Mouse (Mus musculus) embryonic facial prominence, embryonic 11.5 days (tissue): ENCODE measurements around the gene Nceh1. TPM values are rescaled to one million over a fixed set of nuclear protein-coding genes. Genes with fewer than 3 reads are reported as not detected.

Experiments
- ATAC-seq: fragments of 200-750 bp; cut with Nextera tagmentation; replicated peaks from 2 replicates; pipeline ENCODE4 v1.8.0; 2017; ENCODE audit warnings: low read depth; ENCODE audit not compliant: insufficient number of reproducible peaks, low FRiP score, low TSS enrichment
- DNase-seq: peaks from one replicate; pipeline ENCODE4 v3.0.0-alpha.2; 2015; ENCODE audit warnings: low spot score
- H3K27ac ChIP-seq: fragments of 300-500 bp; sonication (generic); replicated peaks from 2 replicates; pipeline ENCODE4 v1.5.1; 2014; ENCODE audit warnings: mild to moderate bottlenecking, low read depth, low read length, control low read depth
- H3K27me3 ChIP-seq: fragments of 300-500 bp; sonication (generic); 2 replicates; pipeline ENCODE4 v1.6.1; 2014; ENCODE audit warnings: mild to moderate bottlenecking, low read length, moderate library complexity, mixed read lengths; ENCODE audit not compliant: control insufficient read depth, insufficient read depth
- H3K36me3 ChIP-seq: fragments of 300-500 bp; sonication (generic); replicated peaks from 2 replicates; pipeline ENCODE4 v1.6.1; 2014; ENCODE audit warnings: low read depth, mild to moderate bottlenecking, low read length, moderate library complexity, mixed read lengths; ENCODE audit not compliant: control insufficient read depth, insufficient read depth
- H3K4me1 ChIP-seq: fragments of 300-500 bp; sonication (generic); 2 replicates; pipeline ENCODE4 v1.6.1; 2014; ENCODE audit warnings: low read length, mixed read lengths; ENCODE audit not compliant: control insufficient read depth, insufficient read depth
- H3K4me2 ChIP-seq: fragments of 300-500 bp; sonication (generic); 2 replicates; pipeline ENCODE4 v1.6.1; 2014; ENCODE audit warnings: low read depth, mild to moderate bottlenecking, control low read depth, low read length, moderate library complexity
- H3K4me3 ChIP-seq: fragments of 300-500 bp; sonication (generic); 2 replicates; pipeline ENCODE4 v1.5.1; 2014; ENCODE audit warnings: low read depth, low read length, control low read depth
- H3K9ac ChIP-seq: fragments of 300-500 bp; sonication (generic); replicated peaks from 2 replicates; pipeline ENCODE4 v1.6.1; 2014; ENCODE audit warnings: mild to moderate bottlenecking, control low read depth, low read length
- H3K9me3 ChIP-seq: fragments of 300-500 bp; sonication (generic); replicated peaks from 2 replicates; pipeline ENCODE4 v1.6.1; 2016; ENCODE audit warnings: mild to moderate bottlenecking, low read length, inconsistent platforms, mixed read lengths; ENCODE audit not compliant: control insufficient read depth
- WGBS: fragments of 180-500 bp; shearing (Covaris S2); extraction: QIAGEN DNeasy Blood & Tissue Kit; methylation state at CpG from one replicate; pipeline ENCODE4 v1.1.7; 2014; 5-methylcytosine and 5-hydroxymethylcytosine counted together
- polyA plus RNA-seq: library from polyadenylated mRNA; unstranded; fragments of >200 nt; fragmentation: Nextera tagmentation; extraction: Ambion mirVana; gene quantifications from 2 replicates; pipeline ENCODE4 v1.2.1, GENCODE M21; 2014

The Nceh1 gene
- 2.2 and 3.9 TPM in 2 replicates for polyA plus RNA-seq

DNA sequence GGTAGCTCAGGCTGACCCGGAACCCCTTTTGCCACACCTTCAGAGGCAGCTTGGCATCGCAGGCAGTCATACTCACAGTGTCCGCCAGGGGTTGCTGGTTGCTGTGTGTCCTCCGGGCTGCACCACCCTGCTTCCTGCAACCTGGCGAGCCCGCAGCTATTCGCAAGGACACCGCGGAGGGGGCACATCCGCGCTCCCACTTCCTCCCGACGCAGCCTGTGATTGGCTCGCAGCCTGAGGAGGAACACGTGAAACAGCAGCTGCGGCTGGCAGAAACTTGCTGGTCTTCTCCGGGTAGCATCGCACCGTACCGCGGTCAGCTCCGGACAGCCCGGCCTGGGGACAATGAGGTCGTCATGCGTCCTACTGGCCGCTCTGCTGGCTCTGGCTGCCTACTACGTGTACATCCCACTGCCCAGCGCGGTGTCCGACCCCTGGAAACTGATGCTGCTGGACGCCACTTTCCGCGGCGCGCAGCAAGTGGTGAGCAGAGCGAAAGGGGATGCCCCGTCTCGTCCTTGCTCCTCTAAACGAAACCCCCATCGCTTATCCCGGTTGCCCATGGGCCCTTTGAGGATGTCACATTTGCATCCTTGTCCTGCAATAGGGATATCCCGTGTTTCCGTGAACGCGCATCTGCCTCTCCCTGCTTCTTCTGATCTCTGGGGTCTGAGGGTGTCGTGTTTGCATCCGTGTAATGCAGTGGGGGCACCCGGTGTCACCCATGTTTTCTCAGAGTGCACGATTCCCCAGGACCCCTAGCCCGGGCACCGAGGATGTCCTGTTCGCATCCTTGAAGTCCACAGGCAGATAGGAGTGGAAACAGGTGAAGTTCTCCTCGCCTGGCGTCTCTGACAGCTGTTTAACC is at the start of gene Nceh1:
Gene Nceh1 (plus strand): TSS at position 233 of the 868 bp plus-strand sequence.
- Histone ChIP-seq H3K36me3 (no peaks in the 10 kb centered on the region), H3K4me1 (no peaks in the 10 kb centered on the region), H3K4me3 (peak within 1 kb of the TSS; percentile 62), H3K27ac (no peak within 1 kb of the TSS), H3K27me3 (no peaks in the 10 kb centered on the region), H3K4me2 (peak within 1 kb of the TSS; percentile 93), H3K9me3 (no peaks in the 10 kb centered on the region), H3K9ac (peak within 1 kb of the TSS; percentile 66)
- under 1% methylated on average over 54 of the region's 54 CpGs for WGBS
- peak; percentile 98 for ATAC-seq
- peak; percentile 95 for DNase-seq

DNA sequence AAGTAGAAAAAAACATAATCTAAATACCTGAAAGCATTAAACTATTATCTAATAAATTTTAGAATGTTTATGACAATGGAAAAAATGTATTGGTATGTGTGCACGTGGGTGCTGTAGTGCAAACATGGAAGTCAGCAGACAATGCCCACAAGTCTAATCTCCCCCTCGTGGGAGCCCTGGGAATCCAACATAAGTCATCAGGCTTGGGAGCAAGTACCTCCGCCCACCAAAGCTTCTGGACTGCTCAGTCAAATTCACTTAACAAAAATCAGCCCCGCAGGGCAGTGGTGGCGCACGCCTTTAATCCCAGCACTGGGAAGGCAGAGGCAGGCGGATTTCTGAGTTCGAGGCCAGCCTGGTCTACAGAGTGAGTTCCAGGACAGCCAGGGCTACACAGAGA is 42.7 kb upstream of the Nceh1 start:
- H3K4me1 ChIP-seq: no peaks in the 10 kb centered on the region
- DNase-seq (no peak), ATAC-seq (no peak)
- peaks cover 9% of the 10 kb centered on the region for H3K36me3 ChIP-seq
- no peaks in the 10 kb centered on the region for H3K9me3 ChIP-seq
- no peak overlapping the region for H3K4me3 ChIP-seq
- no peak overlapping the region for H3K4me2 ChIP-seq
- H3K27ac ChIP-seq: no peak overlapping the region
- no peak overlapping the region for H3K9ac ChIP-seq
- WGBS: 91% methylated on average over 8 of the region's 8 CpGs
- H3K27me3 ChIP-seq: no peaks in the 10 kb centered on the region

DNA sequence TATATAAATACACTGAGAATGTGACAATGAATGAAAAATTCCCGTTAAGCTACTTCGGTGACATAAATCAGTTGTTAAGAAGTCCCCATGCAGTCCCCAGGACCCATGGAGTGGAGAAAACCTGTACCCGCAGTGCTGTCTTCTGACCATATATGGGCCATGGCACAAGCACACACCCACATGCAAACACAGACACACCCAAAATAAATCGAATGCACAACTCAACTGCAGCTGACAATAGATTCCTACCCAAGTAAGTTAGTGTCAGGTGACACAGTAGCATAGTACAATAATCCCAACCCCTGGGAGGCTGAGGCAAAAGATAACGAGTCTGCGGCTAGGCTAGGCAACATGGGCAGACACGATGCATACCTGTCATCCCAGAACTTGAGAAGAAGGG is 39.2 kb upstream of the Nceh1 start:
- peaks cover 4% of the 10 kb centered on the region; the same call in 1 of the 2 replicates for H3K36me3 ChIP-seq
- no peaks in the 10 kb centered on the region for H3K4me1 ChIP-seq
- H3K27me3 ChIP-seq: no peaks in the 10 kb centered on the region
- H3K9ac ChIP-seq: no peak overlapping the region
- H3K9me3 ChIP-seq: no peaks in the 10 kb centered on the region
- DNase-seq (no peak), ATAC-seq (no peak)
- no peak overlapping the region for H3K27ac ChIP-seq
- no peak overlapping the region for H3K4me2 ChIP-seq
- WGBS: 94% methylated on average over 7 of the region's 7 CpGs
- H3K4me3 ChIP-seq: no peak overlapping the region

DNA sequence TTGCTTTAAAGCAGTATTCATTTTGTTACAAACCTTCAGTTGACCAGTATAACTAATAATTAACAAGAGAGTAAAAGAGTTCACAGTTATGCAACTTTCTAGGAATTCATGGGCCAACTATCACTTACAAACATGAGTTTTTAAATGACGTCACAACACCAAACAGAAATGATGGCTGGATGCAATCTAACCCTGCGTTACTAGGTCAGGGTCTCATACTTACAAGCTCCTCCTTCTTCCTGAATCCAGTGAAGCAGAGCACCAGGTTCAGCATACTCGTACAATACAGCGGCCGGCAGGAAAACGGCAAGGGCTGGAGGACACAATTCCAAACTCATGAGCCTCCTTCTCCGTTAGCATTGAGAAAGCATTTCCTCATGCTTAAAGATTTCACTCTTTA is 37.0 kb upstream of the Nceh1 start:
- no peak overlapping the region for H3K27ac ChIP-seq
- peaks cover 4% of the 10 kb centered on the region; the same call in 1 of the 2 replicates for H3K36me3 ChIP-seq
- no peaks in the 10 kb centered on the region for H3K27me3 ChIP-seq
- H3K9me3 ChIP-seq: no peaks in the 10 kb centered on the region
- ATAC-seq (no peak), DNase-seq (no peak)
- no peak overlapping the region for H3K4me3 ChIP-seq
- no peaks in the 10 kb centered on the region for H3K4me1 ChIP-seq
- no peak overlapping the region for H3K9ac ChIP-seq
- WGBS: 90% methylated on average over 7 of the region's 7 CpGs
- H3K4me2 ChIP-seq: no peak overlapping the region

DNA sequence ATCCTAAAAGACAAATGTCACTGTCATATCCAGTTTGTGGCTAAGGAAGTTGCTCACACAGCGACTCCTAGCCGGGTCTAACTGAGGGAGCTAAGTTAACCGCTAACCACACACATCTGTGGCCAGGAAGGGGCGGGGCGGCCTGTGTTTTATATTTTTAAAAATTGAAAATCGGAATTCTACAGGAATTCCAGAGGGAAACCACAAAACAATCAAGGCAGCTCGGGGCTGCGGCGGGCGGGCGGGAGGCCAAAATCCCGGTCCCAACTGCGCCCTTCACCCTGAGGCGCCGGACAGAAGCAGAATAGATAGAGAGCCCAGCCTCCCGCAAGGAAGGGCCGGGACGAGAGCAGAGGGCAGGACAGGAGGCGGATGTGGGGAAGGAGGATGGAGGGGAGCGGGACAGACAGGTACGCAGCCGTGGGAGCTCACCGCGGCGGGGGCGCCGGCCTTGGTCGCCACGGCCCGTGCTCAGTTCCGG is 29.5 kb upstream of the Nceh1 start:
- DNase-seq (peak; percentile 51), ATAC-seq (peak; percentile 70; the same call in 1 of the 2 replicates)
- peak overlapping the region; percentile 86 for H3K9ac ChIP-seq
- no peaks in the 10 kb centered on the region for H3K9me3 ChIP-seq
- peak overlapping the region; percentile 70 for H3K4me3 ChIP-seq
- H3K27me3 ChIP-seq: no peaks in the 10 kb centered on the region
- H3K4me2 ChIP-seq: peak overlapping the region; percentile 27
- H3K27ac ChIP-seq: peak overlapping the region; percentile 81
- under 1% methylated on average over 31 of the region's 31 CpGs for WGBS
- H3K36me3 ChIP-seq: no peaks in the 10 kb centered on the region
- no peaks in the 10 kb centered on the region for H3K4me1 ChIP-seq

DNA sequence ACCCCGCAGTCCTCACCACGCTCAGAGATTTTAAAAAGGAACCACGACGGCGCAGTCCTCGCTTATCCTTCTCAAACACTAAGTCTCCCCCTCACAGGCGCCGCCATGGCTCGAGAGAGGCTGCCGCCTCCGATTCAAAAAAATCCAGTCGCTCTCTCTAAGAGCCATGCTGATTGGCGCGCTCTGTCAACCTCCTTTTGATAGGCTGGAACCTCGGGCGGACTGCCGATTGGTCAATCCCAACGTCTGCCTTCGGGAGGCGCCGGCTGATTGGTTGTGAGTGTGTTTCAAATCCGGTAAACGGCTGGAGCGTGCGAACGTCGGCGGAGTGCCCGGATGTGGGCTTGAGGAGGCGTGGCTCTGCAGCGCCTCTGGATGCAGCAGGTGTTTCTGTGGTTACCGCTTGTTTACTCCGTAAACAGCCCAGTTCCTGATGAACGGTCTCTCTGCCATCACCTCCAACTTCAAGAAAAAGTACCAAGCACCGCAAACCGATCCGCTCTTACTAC is 29.0 kb upstream of the Nceh1 start, which contains the start of gene Ect2:
Gene Ect2 (minus strand): TSS at position 178 of the 509 bp plus-strand sequence.
- under 1% methylated on average over 37 of the region's 37 CpGs for WGBS
- Histone ChIP-seq H3K4me2 (peak within 1 kb of the TSS; percentile 28), H3K36me3 (no peaks in the 10 kb centered on the region), H3K9me3 (no peaks in the 10 kb centered on the region), H3K4me1 (no peaks in the 10 kb centered on the region), H3K27ac (peak within 1 kb of the TSS; percentile 81), H3K27me3 (no peaks in the 10 kb centered on the region), H3K4me3 (peak within 1 kb of the TSS; percentile 70), H3K9ac (peak within 1 kb of the TSS; percentile 86)
- peak; percentile 98 for ATAC-seq
- peak; percentile 99 for DNase-seq

DNA sequence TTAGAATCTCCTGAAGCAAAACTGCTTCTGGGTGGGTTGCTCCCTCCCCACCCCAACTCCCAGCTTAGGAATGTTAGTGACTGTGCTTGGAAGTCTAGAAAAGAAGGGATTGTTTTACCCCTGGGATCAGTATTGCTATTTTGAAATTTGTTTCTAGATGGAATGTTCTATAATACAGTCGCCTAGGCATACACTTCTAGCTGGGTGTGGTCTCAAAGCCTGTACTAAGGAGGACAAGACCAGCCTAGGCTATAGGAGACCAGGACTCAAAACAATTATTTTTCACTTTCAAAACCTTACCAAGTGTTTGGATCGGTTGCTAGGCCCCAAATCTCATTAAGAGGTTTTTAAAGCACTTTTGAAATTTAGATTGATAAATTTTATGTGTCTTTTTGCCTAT is 28.5 kb upstream of the Nceh1 start:
- DNase-seq: no peak
- Histone ChIP-seq H3K9me3 (no peaks in the 10 kb centered on the region), H3K4me2 (peak overlapping the region; percentile 28; the same call in 1 of the 2 replicates), H3K36me3 (no peaks in the 10 kb centered on the region), H3K4me3 (peak overlapping the region; percentile 70), H3K27ac (no peak overlapping the region), H3K27me3 (no peaks in the 10 kb centered on the region), H3K9ac (peak overlapping the region; percentile 5; the same call in 1 of the 2 replicates), H3K4me1 (no peaks in the 10 kb centered on the region)
- ATAC-seq: no peak
- 63% methylated on average over 2 of the region's 2 CpGs for WGBS
